Mouse (Mus musculus): ENCODE data around the gene Ugt1a6b. TPM values are rescaled to one million over a fixed set of nuclear protein-coding genes. Genes with fewer than 3 reads are reported as not detected.

The Ugt1a6b gene
- polyA plus RNA-seq, 1 experiment from 2014 or later, result not detected

DNA sequence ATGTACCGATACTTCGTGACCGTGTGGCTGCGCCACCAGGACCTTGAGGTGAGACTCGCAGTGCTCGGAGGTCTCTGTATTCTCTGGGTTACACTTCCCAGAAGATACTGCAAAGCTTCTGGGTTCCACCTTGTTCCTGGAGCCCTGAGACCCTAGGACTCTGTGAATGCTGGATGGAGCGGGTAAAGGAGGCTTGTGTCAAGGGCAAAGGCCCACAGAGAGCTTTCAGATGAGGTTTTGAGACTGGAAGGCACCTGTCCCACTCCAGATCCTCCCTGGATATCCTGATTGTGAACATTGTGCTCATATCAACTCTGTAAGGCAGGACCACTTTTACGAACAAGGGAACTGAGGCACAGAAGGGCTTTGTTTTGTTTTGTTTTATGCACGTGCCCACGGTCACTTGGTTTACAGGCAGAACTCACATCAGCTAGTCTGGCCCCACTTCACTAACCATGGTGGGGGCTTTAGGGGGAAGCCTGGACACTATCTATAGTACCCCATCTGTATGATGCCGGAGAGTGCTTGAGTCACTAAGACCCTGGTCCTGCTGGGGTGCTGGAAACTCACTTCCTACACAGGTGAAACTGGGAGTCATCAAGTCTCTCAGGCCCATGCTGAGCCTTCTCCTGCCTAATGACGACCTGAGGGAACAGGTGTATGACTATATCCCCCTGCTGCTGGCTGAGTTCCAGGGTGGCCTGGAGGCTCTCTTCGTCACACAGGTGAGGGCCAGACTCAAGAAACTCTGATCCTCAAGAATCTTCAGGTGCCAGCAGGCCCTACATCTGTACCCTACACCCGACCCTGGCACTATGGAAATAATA lies 130.6 kb downstream of the Ugt1a6b start:
- Histone ChIP-seq H3K4me2 (ENCODE audit: low read length) (no peak overlapping the region), H3K9ac (ENCODE audit: low read length) (no peak overlapping the region), H3K36me3 (ENCODE audit: control insufficient read depth, insufficient read depth, low read length) (no peaks in the 10 kb centered on the region), H3K4me3 (ENCODE audit: low read depth, low read length) (no peak overlapping the region), H3K27ac (ENCODE audit: low read depth) (no peak overlapping the region), H3K4me1 (replicated peaks; ENCODE audit: control insufficient read depth, insufficient read depth, low read length) (no peaks in the 10 kb centered on the region), H3K9me3 (ENCODE audit: control insufficient read depth, low read length) (peaks cover 89% of the 10 kb centered on the region), H3K27me3 (replicated peaks; ENCODE audit: control insufficient read depth, insufficient read depth, low read length) (no peaks in the 10 kb centered on the region)
- DNase-seq (ENCODE audit: low spot score) (no peak), ATAC-seq (replicated peaks; ENCODE audit: low FRiP score, low TSS enrichment, low read depth) (no peak)
- 68% methylated on average over 14 of the region's 14 CpGs for WGBS

DNA sequence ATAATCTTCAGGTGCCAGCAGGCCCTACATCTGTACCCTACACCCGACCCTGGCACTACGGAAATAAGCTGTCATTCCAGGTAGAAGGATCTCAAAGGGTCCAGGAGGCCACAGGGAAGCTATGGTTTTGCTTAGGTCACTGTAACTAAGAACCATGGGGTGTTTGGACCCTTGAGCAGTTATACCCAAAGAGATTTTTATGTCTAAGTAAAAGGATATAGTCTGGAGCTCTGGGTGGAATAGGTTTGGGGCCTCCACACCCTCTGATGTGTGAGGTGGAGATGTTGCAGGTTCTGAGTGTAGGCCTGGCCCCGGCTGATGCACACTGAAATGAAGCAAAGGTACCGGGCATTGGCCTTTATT lies 131.2 kb downstream of the Ugt1a6b start:
- H3K9me3 ChIP-seq (ENCODE audit: control insufficient read depth, low read length), result peaks cover 90% of the 10 kb centered on the region
- no peak overlapping the region for H3K4me2 ChIP-seq (ENCODE audit: low read length)
- H3K36me3 ChIP-seq (ENCODE audit: control insufficient read depth, insufficient read depth, low read length), result no peaks in the 10 kb centered on the region
- H3K9ac ChIP-seq (ENCODE audit: low read length), result no peak overlapping the region
- WGBS, result 65% methylated on average over 4 of the region's 4 CpGs
- ATAC-seq (replicated peaks; ENCODE audit: low FRiP score, low TSS enrichment, low read depth), result no peak
- no peaks in the 10 kb centered on the region for H3K4me1 ChIP-seq (replicated peaks; ENCODE audit: control insufficient read depth, insufficient read depth, low read length)
- no peak for DNase-seq (ENCODE audit: low spot score)
- H3K4me3 ChIP-seq (ENCODE audit: low read depth, low read length), result no peak overlapping the region
- H3K27ac ChIP-seq (ENCODE audit: low read depth), result no peak overlapping the region
- no peaks in the 10 kb centered on the region for H3K27me3 ChIP-seq (replicated peaks; ENCODE audit: control insufficient read depth, insufficient read depth, low read length)

DNA sequence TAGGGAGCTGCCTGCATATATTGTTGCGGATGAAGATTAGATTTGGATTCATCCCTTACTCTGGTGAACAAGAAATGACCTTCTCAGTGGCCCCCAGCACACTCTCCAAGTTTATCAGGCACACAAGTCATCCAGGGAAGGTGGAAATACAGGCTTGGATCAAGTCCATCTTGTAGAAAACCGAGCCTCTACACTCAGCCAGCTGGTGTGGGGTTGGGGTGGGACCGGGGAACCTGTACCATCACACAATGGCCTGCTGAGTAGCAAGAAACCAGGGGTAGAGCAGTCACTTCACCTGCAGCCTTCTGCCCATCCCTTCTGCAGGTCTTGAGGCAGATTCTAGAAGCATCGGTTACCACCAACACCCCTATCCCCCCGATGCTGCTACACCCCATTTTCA lies 131.6 kb downstream of the Ugt1a6b start:
- Histone ChIP-seq H3K9me3 (ENCODE audit: control insufficient read depth, low read length) (peaks cover 90% of the 10 kb centered on the region), H3K9ac (ENCODE audit: low read length) (no peak overlapping the region), H3K27ac (ENCODE audit: low read depth) (no peak overlapping the region), H3K27me3 (replicated peaks; ENCODE audit: control insufficient read depth, insufficient read depth, low read length) (no peaks in the 10 kb centered on the region), H3K4me1 (replicated peaks; ENCODE audit: control insufficient read depth, insufficient read depth, low read length) (no peaks in the 10 kb centered on the region), H3K4me3 (ENCODE audit: low read depth, low read length) (no peak overlapping the region), H3K36me3 (ENCODE audit: control insufficient read depth, insufficient read depth, low read length) (no peaks in the 10 kb centered on the region), H3K4me2 (ENCODE audit: low read length) (no peak overlapping the region)
- DNase-seq (ENCODE audit: low spot score) (no peak), ATAC-seq (replicated peaks; ENCODE audit: low FRiP score, low TSS enrichment, low read depth) (no peak)
- WGBS, result 47% methylated on average over 5 of the region's 5 CpGs

DNA sequence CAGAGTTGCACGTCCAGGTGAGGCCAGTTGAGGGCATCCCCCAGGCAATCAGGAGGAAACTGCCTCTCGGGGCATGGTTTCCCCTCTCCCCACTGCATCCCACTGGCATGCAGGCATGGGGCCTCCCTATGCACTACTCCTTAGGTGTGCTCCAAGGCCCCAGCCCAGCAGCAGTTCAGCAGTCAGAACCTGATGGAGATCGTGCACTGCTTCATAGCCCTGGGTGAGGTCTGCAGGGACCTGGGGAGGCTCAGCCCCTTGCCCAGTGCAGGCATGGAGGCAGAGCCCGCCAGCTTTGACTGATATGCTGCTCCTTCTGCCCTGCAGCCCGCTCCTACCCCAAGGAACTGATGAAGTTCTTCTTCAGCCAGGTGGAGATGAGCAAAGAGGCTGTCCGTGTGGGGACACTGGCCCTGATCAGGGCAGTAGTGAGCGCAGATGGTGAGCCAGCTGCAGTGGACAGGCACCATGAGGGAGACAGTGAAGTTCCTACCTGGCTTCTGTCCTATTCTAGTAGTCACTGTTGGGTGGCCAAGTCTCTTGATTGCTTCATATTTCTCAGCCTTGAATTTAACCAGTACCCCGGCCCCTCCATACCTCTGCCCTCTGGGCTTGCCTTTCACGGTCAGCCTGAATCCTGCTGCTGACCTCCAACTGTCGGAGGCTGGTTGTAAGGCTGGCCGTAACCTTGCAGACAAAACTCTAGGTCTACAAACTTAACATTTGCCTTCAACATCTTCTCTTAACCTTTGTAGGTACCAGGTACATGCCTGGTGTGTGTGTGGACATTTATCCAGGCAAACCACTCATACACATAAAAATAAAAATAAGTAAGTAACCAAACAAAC lies 132.2 kb downstream of the Ugt1a6b start:
- no peaks in the 10 kb centered on the region for H3K27me3 ChIP-seq (replicated peaks; ENCODE audit: control insufficient read depth, insufficient read depth, low read length)
- no peak overlapping the region for H3K4me2 ChIP-seq (ENCODE audit: low read length)
- H3K4me3 ChIP-seq (ENCODE audit: low read depth, low read length), result no peak overlapping the region
- H3K4me1 ChIP-seq (replicated peaks; ENCODE audit: control insufficient read depth, insufficient read depth, low read length), result no peaks in the 10 kb centered on the region
- H3K9ac ChIP-seq (ENCODE audit: low read length), result no peak overlapping the region
- H3K27ac ChIP-seq (ENCODE audit: low read depth), result no peak overlapping the region
- 64% methylated on average over 11 of the region's 11 CpGs for WGBS
- DNase-seq (ENCODE audit: low spot score) (no peak), ATAC-seq (replicated peaks; ENCODE audit: low FRiP score, low TSS enrichment, low read depth) (no peak)
- no peaks in the 10 kb centered on the region for H3K36me3 ChIP-seq (ENCODE audit: control insufficient read depth, insufficient read depth, low read length)
- peaks cover 89% of the 10 kb centered on the region for H3K9me3 ChIP-seq (ENCODE audit: control insufficient read depth, low read length)

DNA sequence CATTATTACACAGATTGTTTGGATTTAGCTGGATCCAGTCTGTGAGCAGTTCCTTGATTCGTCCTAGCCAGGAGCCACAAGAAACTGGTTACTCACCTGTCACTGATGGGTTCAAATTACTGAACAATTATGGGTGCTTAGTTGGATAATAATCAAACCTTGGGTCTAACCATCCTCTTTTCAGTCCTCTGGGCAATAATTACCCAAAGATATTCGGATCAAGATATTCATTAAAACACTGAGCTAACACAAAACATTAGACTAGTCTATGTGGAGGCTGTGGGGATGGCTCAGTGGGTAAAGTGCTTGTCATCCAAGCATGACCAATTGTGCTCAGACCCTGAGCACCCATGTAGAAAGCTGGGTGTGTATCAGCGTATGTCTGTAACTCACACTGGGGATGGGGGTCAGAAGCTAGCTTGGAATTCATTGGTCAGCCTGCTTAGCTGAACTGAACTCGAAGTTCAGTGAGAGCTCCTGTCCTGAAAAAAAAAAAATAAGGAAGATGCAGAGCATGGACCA lies 132.9 kb downstream of the Ugt1a6b start:
- Histone ChIP-seq H3K9ac (ENCODE audit: low read length) (no peak overlapping the region), H3K27ac (ENCODE audit: low read depth) (no peak overlapping the region), H3K4me1 (replicated peaks; ENCODE audit: control insufficient read depth, insufficient read depth, low read length) (no peaks in the 10 kb centered on the region), H3K27me3 (replicated peaks; ENCODE audit: control insufficient read depth, insufficient read depth, low read length) (no peaks in the 10 kb centered on the region), H3K36me3 (ENCODE audit: control insufficient read depth, insufficient read depth, low read length) (no peaks in the 10 kb centered on the region), H3K4me2 (ENCODE audit: low read length) (no peak overlapping the region), H3K9me3 (ENCODE audit: control insufficient read depth, low read length) (peaks cover 89% of the 10 kb centered on the region), H3K4me3 (ENCODE audit: low read depth, low read length) (no peak overlapping the region)
- ATAC-seq (replicated peaks; ENCODE audit: low FRiP score, low TSS enrichment, low read depth) (no peak), DNase-seq (ENCODE audit: low spot score) (no peak)
- WGBS, result 65% methylated on average over 4 of the region's 4 CpGs

DNA sequence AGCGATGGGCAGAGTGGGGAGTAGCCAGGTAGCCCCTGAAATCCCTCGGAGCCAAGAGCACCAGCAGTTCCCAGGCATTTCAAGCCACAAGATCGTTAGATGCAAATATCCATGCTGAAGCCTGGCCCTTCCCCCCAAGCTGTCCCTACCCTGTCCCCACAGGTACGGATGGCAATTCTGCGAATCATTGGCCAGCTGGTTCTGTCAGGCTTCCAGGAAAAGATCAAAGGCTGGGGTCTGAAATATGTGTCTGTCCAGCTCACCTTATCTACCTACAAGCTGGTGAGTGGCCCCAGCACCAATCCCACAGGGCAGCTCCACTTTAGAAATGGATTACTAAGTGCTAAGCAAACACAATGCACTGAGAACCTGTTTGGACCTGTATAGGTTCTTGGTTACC lies 134.3 kb downstream of the Ugt1a6b start:
- no peak overlapping the region for H3K27ac ChIP-seq (ENCODE audit: low read depth)
- peaks cover 83% of the 10 kb centered on the region for H3K9me3 ChIP-seq (ENCODE audit: control insufficient read depth, low read length)
- H3K4me3 ChIP-seq (ENCODE audit: low read depth, low read length), result no peak overlapping the region
- H3K27me3 ChIP-seq (replicated peaks; ENCODE audit: control insufficient read depth, insufficient read depth, low read length), result no peaks in the 10 kb centered on the region
- DNase-seq (ENCODE audit: low spot score), result no peak
- H3K4me2 ChIP-seq (ENCODE audit: low read length), result no peak overlapping the region
- H3K36me3 ChIP-seq (ENCODE audit: control insufficient read depth, insufficient read depth, low read length), result no peaks in the 10 kb centered on the region
- 77% methylated on average over 5 of the region's 5 CpGs for WGBS
- no peak overlapping the region for H3K9ac ChIP-seq (ENCODE audit: low read length)
- ATAC-seq (replicated peaks; ENCODE audit: low FRiP score, low TSS enrichment, low read depth), result peak; percentile 4; the same call in 1 of the 2 replicates
- no peaks in the 10 kb centered on the region for H3K4me1 ChIP-seq (replicated peaks; ENCODE audit: control insufficient read depth, insufficient read depth, low read length)

DNA sequence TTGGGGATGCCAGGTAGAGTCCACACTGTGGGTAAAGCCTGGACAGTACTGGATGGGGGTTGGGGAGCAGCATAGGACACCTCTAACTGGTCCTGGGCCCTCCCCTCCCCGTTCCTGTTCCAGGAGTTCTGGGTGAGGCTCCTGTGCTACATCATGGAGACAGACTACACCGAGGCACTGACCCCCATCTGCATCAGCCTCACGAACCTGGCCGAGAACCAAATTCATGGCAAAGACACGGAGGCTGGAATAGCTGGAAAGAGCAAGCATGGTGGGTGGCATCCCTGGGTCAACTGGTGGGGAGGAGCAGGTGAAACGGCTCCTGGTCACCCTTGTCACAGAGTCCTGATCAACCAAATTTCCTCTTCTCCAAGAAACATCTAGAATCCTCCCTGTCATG lies 135.7 kb downstream of the Ugt1a6b start:
- WGBS, result 77% methylated on average over 6 of the region's 6 CpGs
- Histone ChIP-seq H3K27ac (ENCODE audit: low read depth) (no peak overlapping the region), H3K27me3 (replicated peaks; ENCODE audit: control insufficient read depth, insufficient read depth, low read length) (no peaks in the 10 kb centered on the region), H3K4me3 (ENCODE audit: low read depth, low read length) (no peak overlapping the region), H3K9ac (ENCODE audit: low read length) (no peak overlapping the region), H3K4me2 (ENCODE audit: low read length) (no peak overlapping the region), H3K4me1 (replicated peaks; ENCODE audit: control insufficient read depth, insufficient read depth, low read length) (no peaks in the 10 kb centered on the region), H3K36me3 (ENCODE audit: control insufficient read depth, insufficient read depth, low read length) (no peaks in the 10 kb centered on the region), H3K9me3 (ENCODE audit: control insufficient read depth, low read length) (peaks cover 84% of the 10 kb centered on the region)
- DNase-seq (ENCODE audit: low spot score) (no peak), ATAC-seq (replicated peaks; ENCODE audit: low FRiP score, low TSS enrichment, low read depth) (no peak; the same call in 1 of the 2 replicates)

DNA sequence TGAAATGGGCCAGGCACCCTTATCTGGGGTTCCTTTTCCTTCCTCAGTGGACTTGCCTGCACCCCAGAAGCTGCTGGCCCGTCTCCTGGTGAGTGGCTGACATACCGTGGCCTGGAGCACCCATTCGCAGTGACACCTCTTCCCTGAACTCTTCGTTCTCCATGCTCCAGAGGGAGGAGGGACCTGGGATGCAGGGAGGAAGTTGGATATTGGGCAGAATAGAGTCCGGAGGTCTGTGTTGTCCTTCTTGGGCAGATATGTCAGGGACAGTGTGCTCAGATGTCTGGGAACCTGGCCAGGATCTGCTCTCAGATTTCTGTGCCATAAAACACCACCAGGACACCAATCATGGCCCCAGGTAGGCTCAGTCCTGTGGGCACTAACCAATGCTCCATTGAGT lies 137.0 kb downstream of the Ugt1a6b start:
- no peak overlapping the region for H3K4me2 ChIP-seq (ENCODE audit: low read length)
- 76% methylated on average over 5 of the region's 5 CpGs for WGBS
- no peak overlapping the region for H3K9ac ChIP-seq (ENCODE audit: low read length)
- H3K36me3 ChIP-seq (ENCODE audit: control insufficient read depth, insufficient read depth, low read length), result no peaks in the 10 kb centered on the region
- DNase-seq (ENCODE audit: low spot score) (no peak), ATAC-seq (replicated peaks; ENCODE audit: low FRiP score, low TSS enrichment, low read depth) (no peak)
- H3K27me3 ChIP-seq (replicated peaks; ENCODE audit: control insufficient read depth, insufficient read depth, low read length), result no peaks in the 10 kb centered on the region
- H3K4me1 ChIP-seq (replicated peaks; ENCODE audit: control insufficient read depth, insufficient read depth, low read length), result no peaks in the 10 kb centered on the region
- no peak overlapping the region for H3K4me3 ChIP-seq (ENCODE audit: low read depth, low read length)
- peaks cover 75% of the 10 kb centered on the region for H3K9me3 ChIP-seq (ENCODE audit: control insufficient read depth, low read length)
- H3K27ac ChIP-seq (ENCODE audit: low read depth), result no peak overlapping the region

Measured in intestine, embryonic 14.5 days (tissue).